Comparison of ENCODE assay signal across 14 mouse cellular contexts in the genomic region with DNA sequence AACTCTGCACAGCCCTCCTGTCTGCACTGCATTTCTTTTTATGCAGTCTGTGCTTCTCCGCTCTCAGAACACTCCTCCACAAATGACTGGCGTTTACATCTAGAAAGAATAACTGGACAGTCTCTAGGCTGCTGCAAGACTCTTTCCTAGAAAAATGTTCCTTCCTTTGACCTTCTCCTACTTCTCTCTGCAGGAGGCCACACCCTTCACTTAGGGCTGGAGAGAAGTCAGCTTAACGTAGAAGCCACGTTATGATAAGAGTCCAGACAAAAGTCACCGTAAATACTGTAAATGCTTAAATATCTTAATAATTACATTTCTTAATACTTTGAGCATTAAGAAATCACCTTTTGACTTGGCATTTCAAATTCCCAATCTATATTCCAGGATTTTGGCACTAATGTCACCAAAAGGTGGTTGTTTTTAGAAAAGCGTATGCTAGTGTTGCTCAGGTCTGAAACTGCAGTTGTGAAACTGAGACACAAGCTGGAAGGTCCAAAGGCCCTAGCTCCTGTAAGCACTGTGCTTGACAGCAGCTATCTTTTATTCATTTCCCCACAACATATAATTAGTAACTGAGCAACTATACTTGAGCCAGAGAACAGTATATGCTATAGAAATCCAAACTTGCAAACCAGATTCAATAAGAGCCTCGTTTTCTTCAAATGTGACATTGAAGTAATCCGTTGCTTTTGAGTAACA. TPM values are rescaled to one million over a fixed set of nuclear protein-coding genes. Genes with fewer than 3 reads are reported as not detected.
DNase-seq lines count a peak whose midpoint lies in the region; ATAC-seq and TF ChIP-seq lines count a peak whose summit lies in the region.
"Had no signal": no experiment of that assay in that cellular context is flagged by ENCODE, and none has a peak within 500 bp of the region (broad histone marks: within the 10 kb centered on the region; RNA-seq: fewer than 3 reads in every experiment).

No protein-coding gene starts in this region.

- peaks cover 13% of the 10 kb centered on the region for H3K4me1 ChIP-seq in forebrain, embryonic 13.5 days
- H3K4me1 ChIP-seq in forebrain, embryonic 16.5 days (replicated peaks; ENCODE audit: control insufficient read depth, insufficient read depth, low read length) = peaks cover 15% of the 10 kb centered on the region
- H3K4me1 ChIP-seq in kidney, embryonic 16.5 days (ENCODE audit: insufficient read depth, low read length) = peaks cover 28% of the 10 kb centered on the region
- peaks cover 18% of the 10 kb centered on the region for H3K4me1 ChIP-seq in heart, postnatal 0 days (ENCODE audit: control insufficient read depth, insufficient read depth)
- peaks cover 30% of the 10 kb centered on the region for H3K4me1 ChIP-seq in neural tube, embryonic 13.5 days (replicated peaks)

- no peaks in the 10 kb centered on the region for H3K9me3 ChIP-seq in forebrain, embryonic 13.5 days (replicated peaks)
- peaks cover 3% of the 10 kb centered on the region; the same call in 1 of the 2 replicates for H3K9me3 ChIP-seq in forebrain, embryonic 16.5 days (ENCODE audit: control insufficient read depth, low read length)
- no peaks in the 10 kb centered on the region for H3K9me3 ChIP-seq in kidney, embryonic 16.5 days (ENCODE audit: low read length)
- no peaks in the 10 kb centered on the region for H3K9me3 ChIP-seq in heart, postnatal 0 days (replicated peaks; ENCODE audit: control insufficient read depth, low read length)
- H3K9me3 ChIP-seq in neural tube, embryonic 13.5 days = no peaks in the 10 kb centered on the region
- H3K9me3 ChIP-seq: hindbrain, embryonic 15.5 days; megakaryocyte, embryonic 14.5 days had no signal

- TF ChIP-seq CTCF in heart, postnatal 0 days (IDR thresholded peaks at IDR 0.05; ENCODE audit: low read depth) = no peak

- no peak for ATAC-seq in forebrain, embryonic 13.5 days
- ATAC-seq in forebrain, embryonic 16.5 days = no peak
- no peak for ATAC-seq in kidney, embryonic 16.5 days (ENCODE audit: low FRiP score, low TSS enrichment)
- no peak for ATAC-seq in heart, postnatal 0 days (ENCODE audit: insufficient read depth, low read depth)
- ATAC-seq in neural tube, embryonic 13.5 days (ENCODE audit: low read depth) = no peak

- H3K36me3 ChIP-seq in forebrain, embryonic 13.5 days (ENCODE audit: poor library complexity, severe bottlenecking) = 0 out of 2 replicates have a peak, but pooled peaks cover 9% of the 10 kb centered on the region
- H3K36me3 ChIP-seq in forebrain, embryonic 16.5 days (ENCODE audit: control insufficient read depth, insufficient read depth) = no peaks in the 10 kb centered on the region
- H3K36me3 ChIP-seq in kidney, embryonic 16.5 days (ENCODE audit: insufficient read depth, low read length) = peaks cover 16% of the 10 kb centered on the region
- H3K36me3 ChIP-seq in heart, postnatal 0 days (replicated peaks; ENCODE audit: control insufficient read depth, insufficient read depth, low read length) = peaks cover 28% of the 10 kb centered on the region
- no peaks in the 10 kb centered on the region for H3K36me3 ChIP-seq in neural tube, embryonic 13.5 days
- H3K36me3 ChIP-seq: hindbrain, embryonic 15.5 days had no signal

- WGBS in forebrain, embryonic 13.5 days = 64% methylated on average over 8 of the region's 8 CpGs
- WGBS in forebrain, embryonic 16.5 days = 63% methylated on average over 8 of the region's 8 CpGs
- 52% methylated on average over 8 of the region's 8 CpGs for whole genome bisulfite sequencing in kidney, embryonic 16.5 days
- WGBS in heart, postnatal 0 days = 23% methylated on average over 8 of the region's 8 CpGs
- WGBS in neural tube, embryonic 13.5 days = 74% methylated on average over 8 of the region's 8 CpGs

- no peak overlapping the region for H3K9ac ChIP-seq in forebrain, embryonic 13.5 days
- no peak overlapping the region for H3K9ac ChIP-seq in forebrain, embryonic 16.5 days (replicated peaks; ENCODE audit: low read depth, low read length)
- no peak overlapping the region for H3K9ac ChIP-seq in kidney, embryonic 16.5 days (replicated peaks; ENCODE audit: low read length)
- H3K9ac ChIP-seq in heart, postnatal 0 days (replicated peaks; ENCODE audit: low read depth, low read length) = peak overlapping the region; percentile 86; the same call in 1 of the 2 replicates
- H3K9ac ChIP-seq in neural tube, embryonic 13.5 days = no peak overlapping the region
- H3K9ac ChIP-seq: hindbrain, embryonic 15.5 days had no signal

- no peak overlapping the region for H3K27ac ChIP-seq in forebrain, embryonic 13.5 days
- H3K27ac ChIP-seq in forebrain, embryonic 16.5 days (ENCODE audit: low read length) = no peak overlapping the region
- no peak overlapping the region for H3K27ac ChIP-seq in kidney, embryonic 16.5 days (ENCODE audit: low read length)
- H3K27ac ChIP-seq in heart, postnatal 0 days (ENCODE audit: low read depth) = peak overlapping the region; percentile 71
- H3K27ac ChIP-seq in neural tube, embryonic 13.5 days (replicated peaks) = 0 out of 2 replicates have a peak overlapping the region, but pooled peaks have one; percentile 18
- H3K27ac ChIP-seq: hindbrain, embryonic 15.5 days had no signal

- H3K4me3 ChIP-seq in forebrain, embryonic 13.5 days = no peak overlapping the region
- H3K4me3 ChIP-seq in forebrain, embryonic 16.5 days (replicated peaks; ENCODE audit: low read length) = no peak overlapping the region
- H3K4me3 ChIP-seq in kidney, embryonic 16.5 days (ENCODE audit: low read length) = peak overlapping the region; percentile 13; the same call in 1 of the 2 replicates
- H3K4me3 ChIP-seq in heart, postnatal 0 days (ENCODE audit: low read depth, low read length) = peak overlapping the region; percentile 75
- H3K4me3 ChIP-seq in neural tube, embryonic 13.5 days = no peak overlapping the region
- H3K4me3 ChIP-seq: hindbrain, embryonic 15.5 days; megakaryocyte, embryonic 14.5 days had no signal

- TF ChIP-seq EP300 in heart, postnatal 0 days (IDR thresholded peaks at IDR 0.05; ENCODE audit: low read depth) = no peak

- peaks cover 4% of the 10 kb centered on the region; the same call in 1 of the 2 replicates for H3K27me3 ChIP-seq in forebrain, embryonic 13.5 days
- H3K27me3 ChIP-seq in forebrain, embryonic 16.5 days (replicated peaks; ENCODE audit: control insufficient read depth, insufficient read depth, low read length) = 0 out of 2 replicates have a peak, but pooled peaks cover 3% of the 10 kb centered on the region
- no peaks in the 10 kb centered on the region for H3K27me3 ChIP-seq in kidney, embryonic 16.5 days (ENCODE audit: insufficient read depth, low read length)
- H3K27me3 ChIP-seq in heart, postnatal 0 days (ENCODE audit: control insufficient read depth, insufficient read depth, low read length) = no peaks in the 10 kb centered on the region
- peaks cover 7% of the 10 kb centered on the region; the same call in 1 of the 2 replicates for H3K27me3 ChIP-seq in neural tube, embryonic 13.5 days

- no peak for DNase-seq in kidney, postnatal 36 days
- peak; percentile 23 for DNase-seq in heart, postnatal 0 days (ENCODE audit: low spot score)
- no peak for DNase-seq in urinary bladder, postnatal 25 days (ENCODE audit: low spot score)
- DNase-seq in layer of hippocampus, adult 11-12 months (ENCODE audit: low spot score) = no peak
- DNase-seq: adrenal gland, adult 2 months; cerebellum, adult 11 months; embryo, embryonic 11 days; right cerebral cortex, postnatal 4 days had no signal

- H3K4me2 ChIP-seq in forebrain, embryonic 13.5 days = peak overlapping the region; percentile 12
- no peak overlapping the region for H3K4me2 ChIP-seq in forebrain, embryonic 16.5 days (ENCODE audit: low read length)
- H3K4me2 ChIP-seq in kidney, embryonic 16.5 days (replicated peaks; ENCODE audit: low read depth, low read length) = peak overlapping the region; percentile 14
- H3K4me2 ChIP-seq in heart, postnatal 0 days (ENCODE audit: low read depth, low read length) = peak overlapping the region; percentile 84
- peak overlapping the region; percentile 35 for H3K4me2 ChIP-seq in neural tube, embryonic 13.5 days
- H3K4me2 ChIP-seq: hindbrain, embryonic 15.5 days had no signal

RNA-seq across cellular contexts. Expression of gene Antxr2, which starts 3.0 kb away (rescaled TPM):
- 5.5 and 6.0 TPM in 2 replicates for polyA plus RNA-seq in forebrain, embryonic 13.5 days (2015; fragmentation: Nextera tagmentation; extraction: Ambion mirVana)
- polyA plus RNA-seq in forebrain, embryonic 16.5 days (2015; fragmentation: Nextera tagmentation; extraction: Ambion mirVana) = 4.1 TPM in 2 replicates
- polyA plus RNA-seq in kidney, embryonic 16.5 days (2015; fragmentation: Nextera tagmentation; extraction: Ambion mirVana) = 16.8 and 21.9 TPM in 2 replicates
- 66.2 and 78.7 TPM in 2 replicates for total RNA-seq in heart, postnatal 0 days (2014; rRNA removed; ENCODE audit: low replicate concordance)
- polyA plus RNA-seq in heart, postnatal 0 days (2015; fragmentation: Nextera tagmentation; extraction: Ambion mirVana) = 48.6 and 49.9 TPM in 2 replicates
- polyA plus RNA-seq in neural tube, embryonic 13.5 days (2015; fragmentation: Nextera tagmentation; extraction: Ambion mirVana) = 11.6 and 13.8 TPM in 2 replicates

Comparison
In these comparisons a context has a peak if more than half of its experiments do, and no peak if none do; other contexts are left out.
1. H3K27ac ChIP-seq: peak in heart, postnatal 0 days (single experiment) and neural tube, embryonic 13.5 days (single experiment); none in forebrain, embryonic 13.5 days (single experiment), forebrain, embryonic 16.5 days (single experiment) and kidney, embryonic 16.5 days (single experiment).
2. H3K4me3 ChIP-seq: peak in kidney, embryonic 16.5 days (single experiment) and heart, postnatal 0 days (single experiment); none in forebrain, embryonic 13.5 days (single experiment), forebrain, embryonic 16.5 days (single experiment) and neural tube, embryonic 13.5 days (single experiment).